Mouse (Mus musculus): ENCODE data around the gene Dock9. TPM values are rescaled to one million over a fixed set of nuclear protein-coding genes. Genes with fewer than 3 reads are reported as not detected.

Gene Dock9
- polyA plus RNA-seq (2012; rRNA removed), result 60.7 and 64.7 TPM in 2 replicates

DNA sequence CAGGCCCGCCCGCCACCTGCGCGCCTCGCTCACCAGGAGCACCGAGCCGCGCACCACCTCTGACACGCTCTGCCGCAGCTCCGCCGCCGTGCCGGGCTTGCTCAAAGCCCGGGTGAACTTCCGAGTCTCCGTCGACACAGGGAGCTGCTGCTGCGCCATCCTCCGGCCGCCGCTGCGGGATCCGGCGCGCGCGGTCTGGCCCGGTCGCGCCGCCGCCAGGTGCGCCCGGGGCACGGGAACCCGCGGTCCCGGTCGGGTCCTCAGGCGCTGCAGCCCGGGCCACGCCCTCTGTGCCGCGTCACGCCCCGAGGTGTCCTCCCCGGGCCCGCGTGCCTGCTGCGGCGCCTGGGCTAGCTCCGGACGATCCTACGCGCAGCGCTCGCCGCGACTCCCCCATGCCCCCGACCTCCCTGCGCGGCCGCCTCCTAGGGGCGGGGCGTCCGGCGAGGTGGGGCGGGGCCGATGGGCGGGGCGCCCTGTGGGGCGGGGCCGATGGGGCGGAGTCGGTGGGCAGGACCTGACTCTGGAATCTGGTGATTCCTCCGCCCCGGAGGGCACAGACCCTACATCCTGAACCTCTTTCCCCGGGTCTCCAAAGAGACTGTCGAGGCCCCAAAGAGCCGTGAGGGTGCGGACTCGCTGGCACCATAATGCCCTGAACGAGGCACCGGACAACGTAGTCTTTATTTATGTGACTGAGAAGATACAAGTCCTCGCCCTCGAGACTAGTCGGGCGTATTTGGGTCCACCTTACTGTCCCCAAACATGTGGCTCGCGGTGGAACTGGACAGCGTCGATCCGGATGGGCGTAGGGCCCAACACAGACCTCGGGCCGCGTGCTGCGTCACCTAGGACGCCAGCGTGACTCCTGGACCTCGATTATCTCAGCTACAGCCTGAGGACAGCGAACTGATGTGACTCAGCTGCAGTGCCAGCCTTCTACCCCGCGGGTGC is at the start of gene Dock9:
Gene Dock9 (minus strand): TSS at position 381 of the 954 bp plus-strand sequence.
- DNase-seq (ENCODE audit: extremely low spot score in 1 of 2, low spot score in 1 of 2), result peak; percentile 60 to 77

GRCm38 (mm10) chr14:121844486-121844885 is 46.8 kb upstream of the Dock9 start:
- no peak for DNase-seq (ENCODE audit: extremely low spot score in 1 of 2, low spot score in 1 of 2)

- DNase-seq (ENCODE audit: extremely low spot score in 1 of 2, low spot score in 1 of 2), result no peak
Measured at GRCm38 (mm10) chr14:121840217-121840616, 42.6 kb upstream of the Dock9 start.

- DNase-seq (ENCODE audit: extremely low spot score in 1 of 2, low spot score in 1 of 2), result no peak
Measured at GRCm38 (mm10) chr14:121838161-121838560, 40.5 kb upstream of the Dock9 start.

- no peak for DNase-seq (ENCODE audit: extremely low spot score in 1 of 2, low spot score in 1 of 2)
Measured at GRCm38 (mm10) chr14:121833001-121833520, 35.4 kb upstream of the Dock9 start.

GRCm38 (mm10) chr14:121829816-121830442 is 32.3 kb upstream of the Dock9 start:
- no peak for DNase-seq (ENCODE audit: extremely low spot score in 1 of 2, low spot score in 1 of 2)

DNA sequence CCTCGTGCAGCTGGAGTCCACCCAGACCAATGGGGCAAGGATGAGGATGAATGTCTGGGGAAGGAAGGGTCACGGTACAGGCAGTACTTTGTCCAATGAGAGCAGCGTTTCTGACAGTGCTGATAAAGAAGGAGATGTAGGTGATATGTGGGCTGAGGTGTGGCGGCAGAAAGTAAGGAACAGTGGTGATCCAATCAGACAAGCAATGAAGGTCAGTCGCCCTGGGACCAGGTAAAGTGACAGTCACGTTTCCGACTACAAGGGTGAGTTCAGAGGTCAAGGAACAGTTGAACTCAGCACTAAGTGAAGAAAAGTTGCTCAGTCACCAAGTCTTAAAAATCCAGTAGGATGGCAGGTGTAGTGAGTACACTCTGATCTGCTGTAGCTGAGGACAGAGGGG is 29.5 kb upstream of the Dock9 start:
- no peak for DNase-seq (ENCODE audit: extremely low spot score in 1 of 2, low spot score in 1 of 2)

DNA sequence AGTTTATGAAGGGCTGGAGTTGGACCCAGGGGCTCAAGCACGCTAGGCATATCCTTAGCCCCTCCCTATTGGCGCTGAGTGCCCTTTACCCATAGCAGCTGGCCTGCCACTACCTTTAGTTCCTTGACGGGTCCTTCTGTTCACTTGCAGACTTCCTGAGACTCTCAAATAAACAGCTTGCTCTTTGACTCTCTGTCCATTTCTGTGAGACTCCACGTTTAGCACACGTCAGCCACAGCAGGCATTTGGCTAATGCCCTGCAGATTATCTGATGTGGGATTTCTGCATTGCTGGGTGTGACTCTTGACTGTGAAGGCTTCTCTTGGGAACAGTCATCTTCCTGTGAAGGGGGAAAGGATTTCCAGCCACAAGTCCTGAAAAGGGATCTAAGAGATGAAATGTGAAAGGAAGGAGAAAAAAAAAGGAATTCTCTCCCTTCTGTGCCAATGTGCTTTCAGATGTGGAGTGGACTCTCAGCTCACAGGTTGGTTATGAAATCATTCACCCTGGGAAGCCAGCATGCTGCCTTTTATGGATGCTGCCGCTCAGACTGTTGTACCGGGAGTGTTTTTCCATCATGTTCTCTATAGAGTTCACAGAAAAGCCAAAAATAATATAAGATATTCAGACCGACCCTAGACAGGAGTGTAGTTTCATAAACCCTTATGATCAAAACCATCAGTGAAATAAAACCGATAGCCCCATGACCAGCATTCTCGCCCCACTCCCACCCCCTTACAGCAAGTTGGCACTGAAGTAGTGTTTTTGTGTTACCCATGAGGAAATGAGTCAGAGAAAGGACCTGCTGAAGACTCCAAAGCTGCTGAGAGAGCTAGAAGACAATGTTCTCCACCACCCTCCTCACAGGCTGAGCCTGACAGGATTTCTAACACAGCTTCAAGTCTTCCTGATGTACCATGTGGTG is 28.1 kb upstream of the Dock9 start:
- peak; percentile 16 to 56 for DNase-seq (ENCODE audit: extremely low spot score in 1 of 2, low spot score in 1 of 2)

GRCm38 (mm10) chr14:121824322-121825103 is 26.9 kb upstream of the Dock9 start:
- DNase-seq (ENCODE audit: extremely low spot score in 1 of 2, low spot score in 1 of 2), result no peak

- DNase-seq (ENCODE audit: extremely low spot score in 1 of 2, low spot score in 1 of 2), result no peak
Measured at GRCm38 (mm10) chr14:121822997-121823396, 25.4 kb upstream of the Dock9 start.

- DNase-seq (ENCODE audit: extremely low spot score in 1 of 2, low spot score in 1 of 2), result no peak
Measured at GRCm38 (mm10) chr14:121822506-121822905, 24.9 kb upstream of the Dock9 start.

- no peak for DNase-seq (ENCODE audit: extremely low spot score in 1 of 2, low spot score in 1 of 2)
Measured at GRCm38 (mm10) chr14:121806791-121807190, 9.2 kb upstream of the Dock9 start.

- DNase-seq (ENCODE audit: extremely low spot score in 1 of 2, low spot score in 1 of 2), result no peak
Measured at GRCm38 (mm10) chr14:121806316-121806715, 8.7 kb upstream of the Dock9 start.

DNA sequence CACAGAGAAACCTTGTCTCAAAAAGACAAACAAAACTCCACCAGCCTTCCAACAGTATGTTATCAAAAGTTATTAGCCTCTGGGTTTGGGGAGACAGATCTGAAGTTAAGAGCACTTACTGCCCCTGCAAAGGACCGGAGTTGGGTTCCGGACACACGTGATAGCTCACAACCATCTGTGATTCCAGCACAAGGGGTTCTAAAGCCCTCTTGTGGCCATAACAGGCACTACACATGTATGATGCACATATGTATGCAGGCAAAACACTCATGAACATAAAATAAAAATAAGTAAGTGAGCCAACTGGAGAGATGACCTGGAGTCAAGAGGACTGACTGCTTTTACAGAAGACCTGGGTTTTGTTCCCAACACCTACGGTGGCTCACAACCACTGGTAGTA is 6.8 kb upstream of the Dock9 start:
- no peak for DNase-seq (ENCODE audit: extremely low spot score in 1 of 2, low spot score in 1 of 2)

DNA sequence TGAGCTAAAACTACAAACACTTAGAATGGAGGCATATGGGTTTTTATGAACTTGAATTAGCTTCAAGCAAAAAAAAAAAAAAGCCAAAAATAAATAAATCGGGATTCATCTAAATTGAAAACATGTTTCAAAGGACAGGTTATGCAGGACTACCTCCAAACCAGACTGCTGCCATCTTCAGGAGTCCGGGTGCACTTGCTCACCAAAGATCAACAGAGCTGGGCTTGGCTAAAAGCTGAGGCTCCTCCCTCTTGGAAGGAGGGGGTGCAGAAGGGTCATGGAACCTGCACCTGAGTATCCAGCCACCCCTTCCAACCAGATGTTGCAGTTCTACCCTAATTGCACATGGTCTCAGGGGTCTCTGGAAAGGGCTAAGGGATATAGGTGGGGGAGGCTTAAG is 3.3 kb upstream of the Dock9 start:
- DNase-seq (ENCODE audit: extremely low spot score in 1 of 2, low spot score in 1 of 2), result peak in 1 of 2 experiments; percentile 14

- no peak for DNase-seq (ENCODE audit: extremely low spot score in 1 of 2, low spot score in 1 of 2)
Measured at GRCm38 (mm10) chr14:121799112-121799511, 1.5 kb upstream of the Dock9 start.

- DNase-seq (ENCODE audit: extremely low spot score in 1 of 2, low spot score in 1 of 2), result peak; percentile 92 to 93
Measured at GRCm38 (mm10) chr14:121798411-121798799, 768 bp upstream of the Dock9 start.

DNA sequence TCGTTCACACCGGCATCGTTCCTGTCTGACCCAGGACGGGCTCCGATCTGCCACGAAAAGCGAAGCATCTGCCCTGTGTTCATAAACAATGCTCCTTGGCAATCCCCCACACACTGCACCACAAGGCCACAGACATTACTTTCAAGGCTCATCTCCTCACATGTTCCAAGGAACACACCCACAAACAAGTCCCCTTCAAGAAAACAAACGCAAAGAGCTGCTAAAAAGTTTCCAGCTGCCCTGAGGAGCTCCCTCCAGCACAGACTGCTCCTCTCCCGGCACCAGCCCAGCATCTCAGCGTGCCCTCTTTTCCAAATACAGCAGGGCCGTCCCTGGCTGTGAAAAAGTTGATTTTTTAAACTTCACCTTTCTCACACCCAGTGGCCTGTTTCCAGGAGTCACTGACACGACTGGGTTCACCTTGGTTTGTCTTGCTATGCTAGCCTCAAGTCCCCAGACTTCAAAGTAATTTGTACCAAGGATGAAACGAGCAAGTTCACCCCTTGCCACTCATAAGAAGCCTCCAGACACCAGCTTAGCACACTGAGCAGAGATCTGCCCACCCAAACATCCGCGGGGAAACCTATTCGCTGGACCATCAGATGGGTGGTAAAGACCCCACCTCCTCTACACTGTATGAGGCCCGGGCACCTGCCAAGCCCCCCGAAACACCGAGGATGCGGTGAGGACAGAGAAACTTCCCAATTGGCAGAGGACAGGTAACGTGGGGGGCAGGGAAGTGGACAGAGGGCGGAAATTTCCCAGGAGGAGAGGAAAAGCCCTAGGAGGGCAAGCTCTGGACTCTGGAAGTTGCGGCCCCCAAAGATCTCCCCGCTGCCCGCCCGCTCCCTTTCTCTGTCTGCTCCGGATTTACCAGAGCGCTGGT is 823 bp downstream of the Dock9 start:
- peak in 1 of 2 experiments; percentile 23 for DNase-seq (ENCODE audit: extremely low spot score in 1 of 2, low spot score in 1 of 2)

- no peak for DNase-seq (ENCODE audit: extremely low spot score in 1 of 2, low spot score in 1 of 2)
Measured at GRCm38 (mm10) chr14:121795536-121795935, 2.1 kb downstream of the Dock9 start.

All from frontal cortex, adult 2 months (tissue).